Mouse (Mus musculus) brain, embryonic 18.5 days (tissue): ENCODE measurements around the gene Runx2.

ENCODE experiments used
- DNase-seq: peaks from one replicate; pipeline ENCODE4 v3.0.0-alpha.2; 2012; ENCODE audit warnings: low read depth, low spot score

Runx2 gene

DNA sequence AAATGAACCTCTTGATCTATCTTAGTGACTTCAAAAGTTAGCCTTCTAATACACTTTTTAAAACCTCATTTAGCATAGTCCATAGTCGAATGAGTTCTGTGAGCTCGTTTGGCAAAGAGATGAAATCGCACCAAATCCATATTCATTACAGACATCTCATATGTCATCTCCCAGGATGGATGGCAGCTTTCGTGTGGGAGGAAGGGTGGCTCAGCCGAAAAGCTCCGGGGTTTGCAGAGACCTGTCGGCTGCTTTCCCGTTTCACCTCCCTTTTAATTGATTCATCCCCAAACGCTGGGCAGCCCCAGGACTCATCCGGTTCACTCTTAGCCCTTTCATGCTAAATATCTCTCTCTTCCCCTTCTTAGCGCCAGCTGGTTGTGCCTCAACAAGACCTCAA, 275.7 kb downstream of the Runx2 start:
- DNase-seq, result no peak

- DNase-seq, result no peak
Observed at GRCm38 (mm10) chr17:44530000-44530399, 284.6 kb downstream of the Runx2 start.

DNA sequence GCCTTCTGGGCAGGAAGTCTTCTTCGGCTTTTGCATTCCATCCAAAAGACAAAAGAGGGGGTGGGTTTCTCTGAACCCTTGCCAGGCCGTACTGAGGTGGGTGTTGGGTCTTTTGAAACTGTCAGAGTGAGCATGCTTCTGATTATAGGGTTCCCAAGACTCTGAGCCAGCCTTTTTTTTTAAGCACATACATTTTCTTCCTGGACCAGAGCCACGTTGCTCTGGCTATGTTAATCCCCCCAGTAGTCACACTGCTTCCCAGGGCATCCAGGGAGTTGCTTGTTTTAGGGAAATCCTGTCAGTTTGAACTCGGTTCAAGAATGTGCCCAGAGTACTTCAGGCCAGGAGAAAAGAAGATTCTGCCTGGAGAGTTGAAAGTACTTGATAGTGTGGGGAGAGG, 286.0 kb downstream of the Runx2 start:
- no peak for DNase-seq

- DNase-seq, result no peak
Observed at GRCm38 (mm10) chr17:44524146-44524545, 290.5 kb downstream of the Runx2 start.

DNA sequence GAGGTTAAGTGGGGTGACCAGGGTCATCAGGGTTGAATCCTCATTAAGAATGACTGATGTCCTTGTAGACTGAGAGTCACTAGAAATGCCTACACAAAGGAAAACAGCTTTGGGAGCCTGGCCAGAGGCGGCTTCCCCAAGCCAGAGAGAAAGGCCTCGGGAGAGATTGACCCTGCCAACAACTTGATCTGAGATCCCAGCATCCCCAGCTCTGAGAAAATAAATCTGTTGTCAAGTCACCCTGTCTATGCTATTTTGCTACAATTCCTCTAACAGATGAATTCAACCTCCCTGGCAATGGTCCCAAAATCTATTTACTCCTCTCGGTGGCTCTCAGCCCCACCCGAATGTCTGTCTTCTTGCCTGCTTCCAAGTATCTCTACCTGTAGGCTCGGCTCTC, 291.7 kb downstream of the Runx2 start:
- no peak for DNase-seq

GRCm38 (mm10) chr17:44520122-44521075, 294.2 kb downstream of the Runx2 start:
- no peak for DNase-seq

DNA sequence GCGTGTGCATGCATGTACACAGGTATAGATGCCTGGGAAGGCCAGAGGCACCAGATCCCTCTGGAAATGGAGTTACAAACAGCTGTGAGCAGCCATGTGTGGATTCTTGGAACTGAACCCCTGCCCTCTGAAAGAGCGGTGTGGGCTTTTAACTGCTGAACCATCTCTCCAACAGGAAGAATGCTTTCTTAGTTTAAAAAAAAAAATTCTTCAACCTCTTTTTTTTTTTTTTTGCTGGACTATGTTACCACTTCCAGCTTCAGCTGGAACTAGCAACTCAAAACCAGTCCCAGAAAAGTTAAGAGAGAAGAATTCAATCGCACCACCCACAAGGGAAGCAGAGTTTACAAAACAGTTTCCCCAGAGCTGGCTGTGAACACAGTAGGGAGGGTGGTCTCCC, 295.2 kb downstream of the Runx2 start:
- no peak for DNase-seq

DNA sequence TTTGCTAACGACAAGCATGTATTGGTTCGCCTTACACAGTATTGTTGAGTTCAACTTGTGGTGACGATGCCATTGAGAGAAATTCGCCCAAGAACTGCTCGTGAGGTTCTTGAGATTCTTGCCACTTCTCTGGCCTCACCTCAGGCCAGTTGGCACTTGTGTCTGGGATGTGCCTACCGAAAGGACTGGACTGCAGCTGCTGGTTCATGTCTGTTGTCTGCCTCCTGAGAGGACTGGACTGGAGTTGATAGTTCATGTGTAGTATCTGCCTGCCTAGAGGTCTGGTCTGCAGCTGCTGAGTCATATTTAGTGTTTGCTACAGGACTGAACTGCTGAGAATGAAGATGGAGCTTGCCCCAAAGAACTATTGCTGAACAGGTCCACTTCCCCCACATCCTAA, 296.4 kb downstream of the Runx2 start:
- DNase-seq, result no peak

GRCm38 (mm10) chr17:44508198-44508715, 306.3 kb downstream of the Runx2 start:
- no peak for DNase-seq

DNA sequence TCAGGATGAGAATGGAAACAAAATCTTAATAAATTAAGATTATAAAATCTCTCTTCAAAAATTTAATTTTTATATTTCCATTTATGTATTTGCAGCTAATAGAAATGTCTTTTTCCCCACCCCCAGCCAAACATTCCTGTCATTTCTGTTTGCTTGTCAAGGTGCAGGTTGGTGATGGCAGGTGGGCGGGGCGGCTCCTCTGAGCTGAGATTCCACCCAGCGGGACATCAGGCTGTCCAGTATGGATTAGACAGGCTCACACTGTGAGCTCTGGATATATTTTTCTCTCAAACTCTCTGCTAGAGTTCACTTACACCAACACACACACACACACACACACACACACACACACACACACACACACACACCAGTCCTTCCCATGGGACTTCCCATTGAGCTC, 306.9 kb downstream of the Runx2 start:
- DNase-seq, result no peak

DNA sequence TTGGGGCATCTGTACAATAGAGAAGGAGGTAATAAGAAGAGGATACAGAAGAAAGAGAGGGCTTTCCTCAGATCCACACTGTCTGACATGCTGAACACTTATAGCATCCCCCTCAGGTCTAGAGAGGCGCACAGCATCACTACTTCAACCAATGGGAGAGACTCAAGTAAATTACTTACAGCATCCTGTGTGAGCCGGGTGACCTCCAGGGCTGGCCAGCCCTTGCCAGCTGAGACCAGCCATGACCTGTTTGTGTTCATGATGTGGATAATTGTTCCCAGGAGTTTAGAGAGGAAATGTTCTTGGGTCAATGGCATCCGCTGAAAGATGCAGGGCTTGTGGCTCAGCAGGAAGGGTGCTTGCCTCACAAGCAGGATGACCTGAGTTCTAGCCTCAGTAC, 308.1 kb downstream of the Runx2 start:
- DNase-seq, result no peak

DNA sequence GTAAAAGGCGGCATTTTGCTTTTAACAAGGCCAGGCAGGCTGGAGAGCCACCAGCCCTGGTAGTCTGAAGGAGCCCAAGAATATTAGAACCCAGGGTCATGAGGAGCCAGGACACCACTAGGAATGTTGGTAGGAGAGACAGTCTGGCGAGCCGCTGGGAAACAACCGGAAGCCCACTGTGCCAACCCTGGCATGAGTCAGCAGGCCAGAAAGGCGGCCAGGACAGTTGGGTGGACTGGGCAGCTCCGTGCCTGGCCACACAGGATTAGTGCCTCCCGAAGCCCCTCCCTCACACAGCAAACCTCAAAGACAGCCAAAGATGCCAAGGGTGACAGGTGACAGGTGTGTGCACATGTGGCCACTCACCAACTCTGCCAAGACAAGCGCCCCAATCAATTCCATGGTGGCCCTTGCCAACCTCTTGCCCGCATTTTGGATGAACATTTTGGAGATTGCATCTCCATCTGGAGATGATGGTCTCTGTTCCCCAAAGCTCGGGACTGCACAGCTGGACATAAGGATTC, 309.7 kb downstream of the Runx2 start:
- no peak for DNase-seq

DNA sequence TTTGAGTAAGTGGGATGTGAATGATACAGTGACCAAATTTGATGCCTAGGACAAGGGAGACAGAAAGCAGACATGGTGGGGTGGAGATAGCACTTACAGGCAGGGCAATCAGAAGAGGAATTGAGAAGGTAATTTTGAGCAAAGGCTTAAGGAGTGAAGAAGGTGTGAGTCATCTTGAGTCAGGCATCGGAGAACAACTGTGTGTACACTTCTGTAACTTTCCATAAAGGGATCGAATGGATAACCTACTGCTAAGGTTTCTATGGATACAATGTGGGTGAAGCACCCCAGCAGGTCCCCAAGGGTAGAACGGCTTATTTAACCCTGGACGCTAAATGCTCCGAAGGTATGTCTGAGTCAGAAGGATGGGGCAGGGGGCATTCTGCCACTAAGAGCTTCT, 312.4 kb downstream of the Runx2 start:
- no peak for DNase-seq

DNA sequence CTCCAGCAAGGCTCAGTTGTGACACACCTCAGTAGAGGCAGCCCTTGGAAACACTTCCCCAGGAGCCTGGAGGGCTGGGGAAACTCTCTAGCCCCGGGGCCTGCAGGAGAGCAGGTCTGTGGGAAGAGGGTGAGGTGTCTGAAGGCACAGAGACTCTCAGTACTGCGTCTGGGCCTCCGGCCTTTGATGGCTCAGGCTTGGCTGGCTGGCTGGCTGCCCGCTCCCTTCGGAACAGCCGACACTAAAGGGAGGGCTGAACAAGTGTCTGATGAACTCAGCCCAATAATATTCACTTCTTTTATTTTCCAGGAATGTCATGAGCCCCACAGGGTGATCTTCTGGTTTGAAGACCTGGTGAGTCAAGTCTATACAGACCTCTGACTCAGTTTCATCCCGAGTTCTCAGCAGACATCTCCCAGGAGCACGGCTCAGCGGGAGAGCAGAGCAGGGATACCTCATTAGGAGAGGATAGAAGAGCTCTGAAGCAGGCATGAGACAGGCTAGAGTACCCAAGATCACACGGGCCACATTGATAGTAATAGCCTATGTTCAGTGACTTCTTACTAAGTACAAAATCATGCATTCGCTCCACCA, 314.2 kb downstream of the Runx2 start:
- no peak for DNase-seq

DNA sequence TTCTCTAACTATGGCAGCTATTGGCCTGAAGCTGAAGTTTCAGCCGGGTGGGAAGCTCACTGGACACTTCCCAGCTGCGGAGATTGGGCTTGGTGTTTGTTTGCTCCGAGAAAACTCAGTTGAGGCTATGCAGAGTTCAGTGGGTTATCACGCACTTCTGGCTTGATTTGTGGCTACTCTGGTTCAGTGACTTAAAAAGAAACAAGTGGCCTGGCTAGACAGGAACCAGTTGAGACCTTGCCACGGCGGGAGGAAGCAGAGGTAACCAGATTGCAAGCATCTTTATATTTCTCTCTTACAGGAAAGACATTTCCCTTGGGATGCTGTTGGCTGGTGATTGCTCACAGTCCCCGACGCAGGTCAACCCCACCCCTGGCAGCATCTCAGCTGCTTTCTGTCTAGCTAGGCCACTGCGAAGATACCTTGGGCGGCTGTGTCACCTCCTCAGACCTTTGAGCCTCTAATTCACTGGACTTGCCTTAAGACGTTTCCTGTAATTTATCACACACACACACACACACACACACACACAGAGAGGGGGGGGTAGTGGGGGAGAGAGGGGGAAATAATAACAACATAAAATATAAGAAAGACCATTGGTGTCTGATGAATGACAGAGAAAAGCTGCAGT, 324.3 kb downstream of the Runx2 start:
- no peak for DNase-seq

- DNase-seq, result no peak
Observed at GRCm38 (mm10) chr17:44489346-44489745, 325.3 kb downstream of the Runx2 start.

DNA sequence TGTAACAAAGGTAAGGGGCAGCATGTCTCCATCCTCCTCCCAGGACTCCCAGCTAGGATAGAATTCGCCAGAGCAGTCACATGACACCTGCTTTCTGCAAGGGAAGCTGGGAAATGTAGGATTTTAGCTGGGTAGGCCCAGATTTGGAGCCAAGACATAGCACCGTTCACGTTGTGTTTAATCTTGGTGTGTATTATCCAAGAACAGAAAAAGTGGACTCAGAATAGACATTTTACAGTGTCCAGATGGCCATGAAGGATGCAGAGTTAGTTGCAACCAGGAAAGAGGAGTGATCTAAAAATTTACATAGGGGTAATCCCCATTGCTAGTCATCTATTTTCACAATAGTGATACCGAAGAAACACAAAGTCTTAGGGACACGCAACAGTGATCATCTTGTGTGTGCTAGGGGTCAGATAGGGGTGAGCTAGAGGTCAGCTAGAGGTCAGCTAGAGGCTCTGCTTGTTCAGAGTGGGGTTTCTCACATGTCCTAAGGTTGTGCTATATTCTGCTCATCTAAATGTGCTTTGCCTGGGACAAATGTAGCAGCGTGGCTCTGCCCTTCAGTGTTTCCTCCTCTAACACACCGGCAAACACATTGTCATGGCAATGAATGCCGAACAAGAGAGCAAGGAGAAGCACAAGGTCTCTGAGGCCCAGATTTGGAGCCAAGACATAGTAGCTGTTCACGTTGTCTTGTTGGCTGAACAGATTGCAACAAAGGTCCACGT, 326.9 kb downstream of the Runx2 start:
- DNase-seq, result peak; percentile 8

- no peak for DNase-seq
Observed at GRCm38 (mm10) chr17:44485337-44485736, 329.3 kb downstream of the Runx2 start.

GRCm38 (mm10) chr17:44479918-44480317, 334.7 kb downstream of the Runx2 start:
- DNase-seq, result no peak

GRCm38 (mm10) chr17:44479491-44479890, 335.1 kb downstream of the Runx2 start:
- no peak for DNase-seq

DNA sequence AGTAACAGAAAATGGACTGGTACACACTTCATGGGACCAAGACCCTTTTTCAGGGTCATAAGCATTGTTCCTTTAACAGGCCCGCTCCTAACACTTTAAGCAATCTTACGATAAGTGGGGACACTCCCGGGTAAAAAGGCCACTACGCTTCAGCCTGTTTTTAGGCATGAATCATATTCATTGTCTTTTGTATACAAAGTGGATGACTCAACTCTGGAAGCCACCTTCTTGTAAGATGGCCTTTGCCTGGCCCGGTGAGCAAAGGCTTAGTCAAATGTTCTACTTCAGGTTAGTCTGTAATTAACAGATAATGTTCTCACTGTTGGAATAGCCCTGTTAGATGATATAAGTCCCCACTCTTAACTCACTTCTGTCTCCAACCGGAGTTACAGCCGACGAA, 338.7 kb downstream of the Runx2 start:
- no peak for DNase-seq

- no peak for DNase-seq
Observed at GRCm38 (mm10) chr17:44474280-44474679, 340.3 kb downstream of the Runx2 start.
